Mouse (Mus musculus): Measurements from ENCODE around the gene Hey2. TPM values are rescaled to one million over a fixed set of nuclear protein-coding genes. Genes with fewer than 3 reads are reported as not detected.
A peak's percentile ranks its signal among the peaks of the same experiment; 100 is the strongest.

Gene Hey2
- polyA plus RNA-seq, 1 experiment from 2014 or later = 27.9 TPM

DNA sequence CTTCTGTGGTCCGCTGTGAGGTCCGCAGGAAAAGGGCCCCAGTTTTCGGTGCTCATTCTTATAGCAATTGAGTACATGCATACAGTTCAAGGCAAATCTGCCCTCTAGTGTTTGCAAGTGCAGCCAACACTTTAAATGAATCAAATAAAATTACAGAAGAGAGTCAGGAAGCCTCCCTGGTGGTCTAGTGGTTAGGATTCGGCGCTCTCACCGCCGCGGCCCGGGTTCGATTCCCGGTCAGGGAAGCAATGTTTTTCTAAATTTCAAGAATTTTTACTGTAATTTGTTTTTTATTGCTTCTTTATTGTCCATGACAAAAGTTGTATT is 31.7 kb downstream of the Hey2 start:
- H3K9ac ChIP-seq = peak overlapping the region; percentile 56; the same call in 1 of the 2 replicates
- H3K27me3 ChIP-seq = no peaks in the 10 kb centered on the region
- peak overlapping the region; percentile 53 for H3K4me2 ChIP-seq
- peak overlapping the region; percentile 49 for H3K4me3 ChIP-seq
- WGBS = 4% methylated on average over 11 of the region's 11 CpGs
- no peaks in the 10 kb centered on the region for H3K36me3 ChIP-seq
- no peak overlapping the region for H3K27ac ChIP-seq
- peak; percentile 76 for ATAC-seq (ENCODE audit: insufficient number of reproducible peaks, insufficient read depth, low FRiP score, low TSS enrichment, low read depth)
- H3K4me1 ChIP-seq = no peaks in the 10 kb centered on the region
- no peaks in the 10 kb centered on the region for H3K9me3 ChIP-seq

DNA sequence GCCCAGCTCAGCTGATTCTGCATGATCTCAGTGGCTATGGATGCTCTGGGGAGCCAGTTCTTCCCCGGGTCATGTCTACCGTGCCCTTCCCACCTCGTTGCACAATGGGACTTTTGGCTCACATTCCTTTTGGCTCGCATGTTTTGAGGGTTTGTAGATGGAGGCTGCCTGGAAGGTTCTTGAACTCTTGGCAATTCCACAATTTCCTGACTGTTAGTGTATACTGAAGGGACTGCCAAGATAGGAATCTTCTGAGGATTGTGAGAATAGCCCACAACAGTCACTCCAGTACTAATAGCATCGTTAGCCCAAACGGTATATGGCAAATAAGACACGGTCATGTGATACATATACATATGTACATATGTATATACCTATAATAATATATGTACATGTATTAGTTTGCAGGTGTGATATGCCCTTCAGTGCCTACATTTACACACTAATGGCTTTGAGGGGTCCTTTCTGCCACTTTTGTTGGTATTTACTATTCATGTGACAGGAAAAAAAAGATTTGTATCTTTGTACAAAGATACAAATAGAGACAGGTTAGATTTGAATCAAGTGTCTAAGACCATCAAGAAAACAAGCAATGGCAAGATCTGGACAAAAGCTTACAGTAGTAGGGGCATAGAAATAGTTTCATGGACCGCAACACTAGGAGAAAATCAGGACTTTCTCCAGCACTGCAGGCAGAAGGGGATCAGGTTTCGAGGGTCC is 32.2 kb downstream of the Hey2 start:
- no peaks in the 10 kb centered on the region for H3K9me3 ChIP-seq
- peak overlapping the region; percentile 49 for H3K4me3 ChIP-seq
- WGBS = 32% methylated on average over 9 of the region's 9 CpGs
- H3K36me3 ChIP-seq = no peaks in the 10 kb centered on the region
- ATAC-seq (ENCODE audit: insufficient number of reproducible peaks, insufficient read depth, low FRiP score, low TSS enrichment, low read depth) = no peak
- peak overlapping the region; percentile 56; the same call in 1 of the 2 replicates for H3K9ac ChIP-seq
- H3K27me3 ChIP-seq = no peaks in the 10 kb centered on the region
- no peak overlapping the region for H3K27ac ChIP-seq
- H3K4me2 ChIP-seq = peak overlapping the region; percentile 53
- H3K4me1 ChIP-seq = no peaks in the 10 kb centered on the region

DNA sequence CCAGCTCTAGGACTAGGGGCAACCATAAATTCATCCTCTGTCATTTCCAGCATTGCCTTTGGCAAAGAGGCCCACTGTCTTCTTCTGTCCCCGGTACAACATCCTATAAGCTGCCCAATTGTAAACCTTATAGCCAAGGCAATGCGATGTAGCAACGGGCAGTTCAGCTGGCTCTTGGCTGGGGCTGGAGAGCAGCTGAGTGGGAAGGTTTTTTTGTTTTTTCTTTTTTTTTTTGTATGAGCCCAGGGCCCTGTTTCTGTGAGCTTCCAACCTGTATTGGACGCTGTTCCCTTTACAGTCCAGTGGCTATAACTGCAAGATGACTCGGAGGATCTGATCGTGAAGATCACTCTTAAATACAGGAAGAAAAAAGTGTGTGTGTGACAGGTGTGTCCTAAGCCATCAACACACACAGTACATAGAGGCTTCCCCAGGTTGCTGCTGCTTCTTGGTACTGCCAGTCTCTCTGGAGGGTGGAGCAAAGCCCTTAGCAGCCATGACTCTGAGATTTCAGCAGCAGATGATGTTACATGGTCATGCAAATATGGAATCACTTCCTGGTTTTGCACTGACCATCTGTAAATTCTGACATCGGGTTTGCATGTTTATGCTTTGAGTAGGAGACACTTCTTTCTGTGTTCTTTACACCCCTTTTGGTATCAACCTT is 38.9 kb downstream of the Hey2 start:
- Histone ChIP-seq H3K9me3 (no peaks in the 10 kb centered on the region), H3K36me3 (no peaks in the 10 kb centered on the region), H3K4me2 (peak overlapping the region; percentile 70), H3K9ac (peak overlapping the region; percentile 89), H3K4me1 (peaks cover 6% of the 10 kb centered on the region), H3K27me3 (no peaks in the 10 kb centered on the region), H3K27ac (peak overlapping the region; percentile 94), H3K4me3 (peak overlapping the region; percentile 85)
- WGBS = 36% methylated on average over 7 of the region's 7 CpGs
- ATAC-seq (ENCODE audit: insufficient number of reproducible peaks, insufficient read depth, low FRiP score, low TSS enrichment, low read depth) = no peak

DNA sequence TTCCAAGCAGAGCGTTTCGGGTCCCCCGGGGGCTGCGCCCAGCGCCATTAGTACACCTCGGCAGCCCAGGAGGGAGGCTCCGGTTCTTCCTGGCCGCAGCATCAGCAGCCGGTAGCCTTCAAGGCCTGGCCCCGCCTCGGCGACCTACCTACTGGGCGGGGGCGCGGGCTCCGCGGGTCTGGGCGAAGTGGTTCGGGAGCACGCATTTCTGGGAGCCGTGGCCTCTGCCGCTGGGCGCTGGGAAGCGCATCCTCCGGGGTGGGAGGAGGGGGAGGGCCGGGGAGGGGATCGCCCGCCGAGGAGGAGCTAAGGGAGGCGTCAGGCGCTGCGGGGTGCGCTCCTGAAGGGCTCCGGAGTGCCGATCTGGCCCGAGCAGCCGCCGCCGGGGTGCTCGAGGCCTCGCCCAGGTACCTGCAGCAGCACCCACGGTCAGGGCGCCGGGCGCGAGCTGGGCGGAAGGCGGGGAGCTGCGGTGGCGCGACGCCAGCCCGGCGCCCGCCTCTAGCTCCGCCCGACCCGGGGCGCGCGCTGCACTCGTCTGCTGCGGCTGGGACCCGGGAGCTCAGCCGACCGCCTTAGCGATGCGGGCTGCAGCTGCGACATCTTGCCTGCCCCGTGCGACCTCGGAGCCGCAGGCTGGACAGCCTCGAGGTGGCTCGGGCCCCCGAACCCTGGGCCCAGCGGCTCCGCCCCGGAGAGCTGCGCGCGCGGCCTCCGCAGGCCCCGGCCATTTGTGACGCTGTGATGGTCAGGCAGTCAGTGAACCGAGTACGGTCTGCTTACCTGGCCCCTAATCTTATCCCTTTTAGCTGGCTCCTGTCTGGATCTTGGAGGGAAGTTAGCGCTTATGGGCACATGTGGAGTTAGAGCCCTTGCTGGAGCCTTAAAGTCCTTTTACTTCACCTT is 39.7 kb downstream of the Hey2 start, which contains the start of gene Ncoa7:
TSS of gene Ncoa7 (minus strand) at position 646 of the 906 bp plus-strand sequence.
- Histone ChIP-seq H3K27me3 (no peaks in the 10 kb centered on the region), H3K9me3 (no peaks in the 10 kb centered on the region), H3K27ac (peak within 1 kb of the TSS; percentile 94), H3K36me3 (no peaks in the 10 kb centered on the region), H3K4me2 (peak within 1 kb of the TSS; percentile 70), H3K9ac (peak within 1 kb of the TSS; percentile 89), H3K4me1 (peaks cover 6% of the 10 kb centered on the region), H3K4me3 (peak within 1 kb of the TSS; percentile 85)
- peak; percentile 88 for ATAC-seq (ENCODE audit: insufficient number of reproducible peaks, insufficient read depth, low FRiP score, low TSS enrichment, low read depth)
- under 1% methylated on average over 89 of the region's 89 CpGs for WGBS

DNA sequence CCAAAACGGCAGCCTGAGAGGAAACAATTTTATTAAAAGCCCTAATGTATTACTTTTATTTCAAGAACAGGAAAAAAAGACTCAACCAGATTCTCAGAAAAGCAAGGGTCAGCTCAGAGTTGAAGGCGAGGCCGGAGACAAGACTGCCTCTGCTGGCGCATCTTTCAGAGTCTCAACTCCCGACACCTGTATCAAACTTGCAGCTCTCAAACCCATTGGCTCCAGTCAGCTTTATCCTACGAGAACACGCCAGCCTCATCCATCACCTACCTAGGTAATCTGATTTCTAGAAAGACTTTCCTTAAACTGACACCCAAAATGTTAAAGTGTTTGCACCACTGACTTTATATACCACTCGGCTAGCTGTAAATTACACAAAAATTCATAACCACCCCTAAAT is 40.6 kb downstream of the Hey2 start:
- Histone ChIP-seq H3K9ac (peak overlapping the region; percentile 89), H3K9me3 (no peaks in the 10 kb centered on the region), H3K4me3 (peak overlapping the region; percentile 85), H3K4me1 (peaks cover 6% of the 10 kb centered on the region), H3K27me3 (no peaks in the 10 kb centered on the region), H3K4me2 (peak overlapping the region; percentile 70), H3K36me3 (no peaks in the 10 kb centered on the region), H3K27ac (peak overlapping the region; percentile 94; the same call in 1 of the 2 replicates)
- 7% methylated on average over 8 of the region's 8 CpGs for WGBS
- no peak for ATAC-seq (ENCODE audit: insufficient number of reproducible peaks, insufficient read depth, low FRiP score, low TSS enrichment, low read depth)

DNA sequence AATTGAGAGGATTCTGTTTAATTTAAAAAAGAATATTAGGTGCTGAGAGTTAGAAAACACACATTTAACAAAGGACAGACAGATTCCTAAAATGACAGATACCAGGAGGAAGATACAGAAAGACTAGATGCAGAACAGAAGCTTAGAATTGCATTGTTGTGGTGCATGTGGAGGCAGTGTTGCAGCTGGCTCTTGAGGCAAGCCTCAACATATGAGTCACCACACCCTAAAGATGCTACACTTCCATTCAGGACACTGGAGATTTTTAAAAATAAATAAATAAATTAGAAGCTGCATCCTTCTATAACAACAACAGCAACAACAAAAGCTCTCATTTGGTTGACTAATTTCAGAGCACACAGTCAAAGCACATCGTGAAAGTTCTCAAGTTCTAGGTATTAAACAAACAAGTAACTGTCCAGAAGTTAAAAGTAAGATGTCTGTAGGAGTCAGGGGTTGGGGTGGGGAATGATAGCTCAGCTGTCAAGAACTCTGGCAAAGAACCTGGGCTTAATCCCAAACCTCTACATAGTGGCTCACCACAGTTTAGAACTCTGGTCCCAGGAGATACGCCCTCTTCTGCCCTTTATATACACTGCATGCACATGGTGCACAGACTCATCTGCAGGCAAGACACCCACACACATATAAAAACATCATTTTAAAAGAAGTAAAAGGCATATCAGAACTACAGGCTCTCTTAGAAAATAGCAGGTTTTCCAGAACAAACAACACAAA is 42.7 kb downstream of the Hey2 start:
- Histone ChIP-seq H3K9me3 (no peaks in the 10 kb centered on the region), H3K36me3 (0 out of 2 replicates have a peak, but pooled peaks cover 5% of the 10 kb centered on the region), H3K27me3 (no peaks in the 10 kb centered on the region), H3K4me3 (no peak overlapping the region), H3K4me1 (peaks cover 6% of the 10 kb centered on the region), H3K4me2 (no peak overlapping the region), H3K9ac (no peak overlapping the region), H3K27ac (no peak overlapping the region)
- 92% methylated on average over 2 of the region's 2 CpGs for WGBS
- ATAC-seq (ENCODE audit: insufficient number of reproducible peaks, insufficient read depth, low FRiP score, low TSS enrichment, low read depth) = no peak

DNA sequence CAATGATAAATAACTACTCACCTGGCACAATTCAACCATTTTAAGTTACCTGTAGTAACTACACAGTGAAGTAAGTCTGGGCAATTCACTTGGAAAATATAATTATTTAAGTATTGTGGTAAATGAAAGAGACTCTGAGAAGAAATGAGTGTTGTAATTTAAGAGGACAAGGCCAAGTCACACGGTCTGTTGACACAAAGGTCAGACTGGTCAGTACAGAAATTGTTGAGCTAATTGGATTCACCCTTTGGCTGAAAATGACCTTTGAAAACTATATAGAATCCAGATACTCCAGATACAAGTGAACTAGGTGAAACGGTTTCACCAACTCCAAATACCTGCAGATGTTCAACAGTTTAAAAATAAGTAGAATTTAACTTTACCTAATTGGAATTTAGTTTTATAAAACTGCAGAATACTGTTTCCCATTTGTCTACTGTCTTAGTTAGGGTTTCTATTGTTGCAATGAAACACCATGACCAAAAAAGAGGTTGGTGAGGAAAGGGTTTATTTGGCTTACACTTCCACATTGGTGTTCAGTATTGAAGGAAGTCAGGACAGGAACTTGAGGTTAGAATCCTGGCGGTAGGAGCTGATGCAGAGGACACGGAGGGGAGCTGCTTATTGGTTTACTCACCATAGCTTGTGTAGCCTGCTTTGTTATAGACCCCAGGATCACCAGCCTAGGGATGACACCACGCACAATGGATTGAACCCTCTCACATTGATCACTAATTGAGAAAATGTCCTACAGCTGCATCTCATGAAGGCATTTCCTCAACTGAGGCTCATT is 45.9 kb downstream of the Hey2 start:
- no peak overlapping the region for H3K4me3 ChIP-seq
- H3K4me2 ChIP-seq = no peak overlapping the region
- H3K27ac ChIP-seq = no peak overlapping the region
- no peak for ATAC-seq (ENCODE audit: insufficient number of reproducible peaks, insufficient read depth, low FRiP score, low TSS enrichment, low read depth)
- H3K9ac ChIP-seq = no peak overlapping the region
- H3K9me3 ChIP-seq = peaks cover 11% of the 10 kb centered on the region; the same call in 1 of the 2 replicates
- H3K36me3 ChIP-seq = peaks cover 12% of the 10 kb centered on the region; the same call in 1 of the 2 replicates
- no peaks in the 10 kb centered on the region for H3K4me1 ChIP-seq
- 57% methylated on average over 5 of the region's 5 CpGs for WGBS
- no peaks in the 10 kb centered on the region for H3K27me3 ChIP-seq

DNA sequence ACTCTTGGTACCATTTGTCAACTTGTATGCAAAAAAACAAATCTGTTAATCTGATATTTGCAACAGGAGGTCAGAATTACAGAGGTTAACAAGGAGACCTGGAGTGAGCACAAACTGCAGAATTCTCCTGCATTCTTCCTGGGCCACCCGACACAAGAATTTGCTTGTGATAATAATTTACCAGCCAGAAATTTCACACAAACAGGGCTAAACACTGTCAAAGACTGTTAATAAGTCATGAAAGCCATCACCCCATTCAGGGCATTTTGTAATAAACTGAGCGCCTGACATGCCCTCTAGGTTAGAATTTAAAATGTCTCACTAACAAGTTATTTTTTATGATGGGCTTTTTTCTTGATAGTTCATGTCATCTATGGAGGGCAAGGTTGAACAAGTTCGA is 51.6 kb downstream of the Hey2 start:
- Histone ChIP-seq H3K27ac (no peak overlapping the region), H3K9me3 (peaks cover 12% of the 10 kb centered on the region; the same call in 1 of the 2 replicates), H3K27me3 (no peaks in the 10 kb centered on the region), H3K4me2 (no peak overlapping the region), H3K4me1 (no peaks in the 10 kb centered on the region), H3K9ac (no peak overlapping the region), H3K4me3 (no peak overlapping the region), H3K36me3 (peaks cover 10% of the 10 kb centered on the region; the same call in 1 of the 2 replicates)
- ATAC-seq (ENCODE audit: insufficient number of reproducible peaks, insufficient read depth, low FRiP score, low TSS enrichment, low read depth) = no peak
- WGBS = 85% methylated on average over 3 of the region's 3 CpGs

DNA sequence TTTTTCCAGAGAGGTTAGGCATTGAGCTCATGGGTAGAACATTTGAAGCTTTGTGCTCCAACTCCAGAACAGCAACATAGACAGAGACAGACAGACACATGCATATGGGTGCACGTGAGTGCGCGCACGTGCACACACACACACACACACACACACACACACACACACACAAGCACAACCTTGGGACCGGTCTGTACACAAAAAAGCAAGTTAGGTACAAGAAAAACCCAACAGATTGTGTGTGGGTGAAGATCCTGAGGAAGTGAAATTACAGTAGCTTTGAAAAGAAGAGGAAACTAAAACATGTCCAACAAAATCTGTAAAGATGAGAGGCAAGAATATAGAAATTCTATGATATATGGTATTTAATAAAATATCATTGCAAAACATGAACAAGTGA is 53.1 kb downstream of the Hey2 start:
- Histone ChIP-seq H3K4me3 (no peak overlapping the region), H3K36me3 (peaks cover 5% of the 10 kb centered on the region; the same call in 1 of the 2 replicates), H3K27me3 (no peaks in the 10 kb centered on the region), H3K9ac (no peak overlapping the region), H3K27ac (no peak overlapping the region), H3K9me3 (peaks cover 10% of the 10 kb centered on the region; the same call in 1 of the 2 replicates), H3K4me2 (no peak overlapping the region), H3K4me1 (0 out of 2 replicates have a peak, but pooled peaks cover 4% of the 10 kb centered on the region)
- 95% methylated on average over 5 of the region's 5 CpGs for WGBS
- no peak for ATAC-seq (ENCODE audit: insufficient number of reproducible peaks, insufficient read depth, low FRiP score, low TSS enrichment, low read depth)

DNA sequence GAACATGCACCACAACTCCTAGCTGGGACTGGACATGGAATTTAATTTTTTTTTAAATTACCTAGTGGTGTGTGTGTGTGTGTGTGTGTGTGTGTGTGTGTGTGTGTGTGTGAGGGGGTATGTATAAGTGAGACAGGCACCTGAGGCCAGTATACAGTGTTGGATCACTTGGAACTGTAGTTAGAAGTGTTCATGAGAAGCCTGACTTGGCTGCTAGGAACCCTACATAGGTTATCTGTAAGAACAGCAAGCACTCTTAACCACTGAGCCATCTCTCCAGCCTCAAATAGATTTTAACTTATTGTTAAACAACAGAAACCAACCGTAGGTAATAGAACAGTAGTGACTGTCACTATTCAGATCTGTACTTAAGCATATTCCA is 54.3 kb downstream of the Hey2 start:
- H3K4me1 ChIP-seq = 0 out of 2 replicates have a peak, but pooled peaks cover 4% of the 10 kb centered on the region
- H3K27me3 ChIP-seq = no peaks in the 10 kb centered on the region
- H3K9me3 ChIP-seq = 0 out of 2 replicates have a peak, but pooled peaks cover 5% of the 10 kb centered on the region
- no peak overlapping the region for H3K4me3 ChIP-seq
- H3K27ac ChIP-seq = no peak overlapping the region
- no peak for ATAC-seq (ENCODE audit: insufficient number of reproducible peaks, insufficient read depth, low FRiP score, low TSS enrichment, low read depth)
- no peak overlapping the region for H3K9ac ChIP-seq
- WGBS = 92% methylated on average over 1 of the region's 1 CpGs
- H3K36me3 ChIP-seq = no peaks in the 10 kb centered on the region
- no peak overlapping the region for H3K4me2 ChIP-seq
